Mouse (Mus musculus) embryonic facial prominence, embryonic 14.5 days (tissue): ENCODE measurements around the gene Mt1. TPM values are rescaled to one million over a fixed set of nuclear protein-coding genes. Genes with fewer than 3 reads are reported as not detected.

Source experiments
- ATAC-seq: fragments of 200-750 bp; cut with Nextera tagmentation; 2 replicates; pipeline ENCODE4 v1.8.0; 2017; ENCODE audit warnings: low read depth, moderate number of reproducible peaks, moderate TSS enrichment
- DNase-seq: peaks from one replicate; pipeline ENCODE4 v3.0.0-alpha.2; 2015; ENCODE audit warnings: low spot score
- H3K27ac ChIP-seq: fragments of 300-500 bp; sonication (generic); replicated peaks from 2 replicates; pipeline ENCODE4 v1.5.1; 2014; ENCODE audit warnings: low read depth, mild to moderate bottlenecking, low read length, moderate library complexity
- H3K27me3 ChIP-seq: fragments of 300-500 bp; sonication (generic); replicated peaks from 2 replicates; pipeline ENCODE4 v1.6.1; 2014; ENCODE audit warnings: low read length; ENCODE audit not compliant: control insufficient read depth, insufficient read depth
- H3K36me3 ChIP-seq: fragments of 300-500 bp; sonication (generic); 2 replicates; pipeline ENCODE4 v1.6.1; 2014; ENCODE audit warnings: low read length, mixed read lengths; ENCODE audit not compliant: control insufficient read depth, insufficient read depth
- H3K4me1 ChIP-seq: fragments of 300-500 bp; sonication (generic); 2 replicates; pipeline ENCODE4 v1.6.1; 2014; ENCODE audit warnings: antibody characterized with exemption, low read length; ENCODE audit not compliant: control insufficient read depth, insufficient read depth
- H3K4me2 ChIP-seq: fragments of 300-500 bp; sonication (generic); 2 replicates; pipeline ENCODE4 v1.6.1; 2014; ENCODE audit warnings: low read depth, mild to moderate bottlenecking, low read length, moderate library complexity, mixed read lengths
- H3K4me3 ChIP-seq: fragments of 300-500 bp; sonication (generic); 2 replicates; pipeline ENCODE4 v1.5.1; 2014; ENCODE audit warnings: low read depth, mild to moderate bottlenecking, low read length
- H3K9ac ChIP-seq: fragments of 300-500 bp; sonication (generic); 2 replicates; pipeline ENCODE4 v1.6.1; 2014; ENCODE audit warnings: low read depth, mild to moderate bottlenecking, low read length, moderate library complexity, mixed read lengths
- H3K9me3 ChIP-seq: fragments of 300-500 bp; sonication (generic); 2 replicates; pipeline ENCODE4 v1.6.1; 2016; ENCODE audit warnings: low read length; ENCODE audit not compliant: control insufficient read depth
- WGBS: fragments of 180-500 bp; shearing (Covaris S2); extraction: QIAGEN DNeasy Blood & Tissue Kit; methylation state at CpG from one replicate; pipeline ENCODE4 v1.1.7; 2014; 5-methylcytosine and 5-hydroxymethylcytosine counted together
- polyA plus RNA-seq: library from polyadenylated mRNA; unstranded; fragments of >200 nt; fragmentation: Nextera tagmentation; extraction: Ambion mirVana; gene quantifications from 2 replicates; pipeline ENCODE4 v1.2.1, GENCODE M21; 2014

Mt1 gene
- polyA plus RNA-seq, 1 experiment from 2014 or later = 193 TPM

- Histone ChIP-seq H3K4me2 (no peak overlapping the region), H3K27ac (no peak overlapping the region), H3K36me3 (no peaks in the 10 kb centered on the region), H3K4me3 (no peak overlapping the region), H3K4me1 (peaks cover 2% of the 10 kb centered on the region; the same call in 1 of the 2 replicates), H3K9me3 (no peaks in the 10 kb centered on the region), H3K27me3 (peaks cover 54% of the 10 kb centered on the region), H3K9ac (no peak overlapping the region)
- peak; percentile 44 for DNase-seq
- no peak; the same call in 1 of the 2 replicates for ATAC-seq
- 21% methylated on average over 21 of the region's 21 CpGs for WGBS
Measured at GRCm38 (mm10) chr8:94187290-94188002, 8.6 kb downstream of the Mt1 start.

- no peak overlapping the region for H3K4me3 ChIP-seq
- H3K4me2 ChIP-seq = no peak overlapping the region
- no peak overlapping the region for H3K27ac ChIP-seq
- peaks cover 34% of the 10 kb centered on the region for H3K27me3 ChIP-seq
- no peak overlapping the region for H3K9ac ChIP-seq
- no peaks in the 10 kb centered on the region for H3K36me3 ChIP-seq
- ATAC-seq (no peak), DNase-seq (no peak)
- no peaks in the 10 kb centered on the region for H3K9me3 ChIP-seq
- H3K4me1 ChIP-seq = no peaks in the 10 kb centered on the region; the same call in 1 of the 2 replicates
- WGBS = 61% methylated on average over 13 of the region's 13 CpGs
Measured at GRCm38 (mm10) chr8:94189275-94190031, 10.6 kb downstream of the Mt1 start.

- Histone ChIP-seq H3K4me1 (no peaks in the 10 kb centered on the region; the same call in 1 of the 2 replicates), H3K9ac (peak overlapping the region; percentile 38), H3K4me3 (peak overlapping the region; percentile 30), H3K9me3 (no peaks in the 10 kb centered on the region), H3K36me3 (no peaks in the 10 kb centered on the region), H3K4me2 (peak overlapping the region; percentile 54), H3K27ac (no peak overlapping the region), H3K27me3 (peaks cover 18% of the 10 kb centered on the region)
- DNase-seq = peak; percentile 73
- 20% methylated on average over 21 of the region's 21 CpGs for WGBS
- no peak for ATAC-seq
Measured at GRCm38 (mm10) chr8:94191101-94191691, 12.3 kb downstream of the Mt1 start.

- Histone ChIP-seq H3K4me1 (no peaks in the 10 kb centered on the region), H3K27ac (no peak overlapping the region), H3K4me3 (no peak overlapping the region), H3K9ac (no peak overlapping the region), H3K4me2 (no peak overlapping the region), H3K27me3 (0 out of 2 replicates have a peak, but pooled peaks cover under 1% of the 10 kb centered on the region), H3K9me3 (no peaks in the 10 kb centered on the region), H3K36me3 (no peaks in the 10 kb centered on the region)
- WGBS = 47% methylated on average over 1 of the region's 1 CpGs
- peak; percentile 53; the same call in 1 of the 2 replicates for ATAC-seq
- peak; percentile 65 for DNase-seq
Measured at GRCm38 (mm10) chr8:94192926-94193325, 14.0 kb downstream of the Mt1 start.

GRCm38 (mm10) chr8:94194591-94195223 lies 15.8 kb downstream of the Mt1 start:
- Histone ChIP-seq H3K4me3 (no peak overlapping the region), H3K27ac (no peak overlapping the region), H3K9ac (no peak overlapping the region), H3K27me3 (no peaks in the 10 kb centered on the region), H3K4me1 (no peaks in the 10 kb centered on the region), H3K4me2 (no peak overlapping the region), H3K9me3 (no peaks in the 10 kb centered on the region), H3K36me3 (no peaks in the 10 kb centered on the region)
- no peak for ATAC-seq
- WGBS = 80% methylated on average over 7 of the region's 7 CpGs
- no peak for DNase-seq

GRCm38 (mm10) chr8:94199202-94199869 lies 20.5 kb downstream of the Mt1 start:
- H3K4me3 ChIP-seq = no peak overlapping the region
- 42% methylated on average over 10 of the region's 10 CpGs for WGBS
- 0 out of 2 replicates have a peak overlapping the region, but pooled peaks have one; percentile 35 for H3K9ac ChIP-seq
- DNase-seq (peak; percentile 72), ATAC-seq (peak; percentile 57)
- H3K4me1 ChIP-seq = no peaks in the 10 kb centered on the region
- no peaks in the 10 kb centered on the region for H3K36me3 ChIP-seq
- no peaks in the 10 kb centered on the region for H3K9me3 ChIP-seq
- no peak overlapping the region for H3K27ac ChIP-seq
- H3K4me2 ChIP-seq = peak overlapping the region; percentile 20
- H3K27me3 ChIP-seq = no peaks in the 10 kb centered on the region

- DNase-seq (no peak), ATAC-seq (no peak)
- H3K4me3 ChIP-seq = no peak overlapping the region
- H3K9me3 ChIP-seq = no peaks in the 10 kb centered on the region
- H3K27ac ChIP-seq = no peak overlapping the region
- WGBS = 68% methylated on average over 3 of the region's 3 CpGs
- H3K36me3 ChIP-seq = no peaks in the 10 kb centered on the region
- H3K4me2 ChIP-seq = no peak overlapping the region
- H3K27me3 ChIP-seq = no peaks in the 10 kb centered on the region; the same call in 1 of the 2 replicates
- no peak overlapping the region for H3K9ac ChIP-seq
- H3K4me1 ChIP-seq = no peaks in the 10 kb centered on the region
Measured at GRCm38 (mm10) chr8:94204043-94204442, 25.2 kb downstream of the Mt1 start.

- 23% methylated on average over 5 of the region's 5 CpGs for WGBS
- Histone ChIP-seq H3K9me3 (no peaks in the 10 kb centered on the region), H3K4me1 (no peaks in the 10 kb centered on the region), H3K27ac (no peak overlapping the region), H3K4me3 (no peak overlapping the region), H3K9ac (no peak overlapping the region), H3K36me3 (no peaks in the 10 kb centered on the region), H3K27me3 (no peaks in the 10 kb centered on the region; the same call in 1 of the 2 replicates), H3K4me2 (no peak overlapping the region)
- peak; percentile 60 for DNase-seq
- ATAC-seq = 0 out of 2 replicates have a peak, but pooled peaks have one; percentile 44
Measured at GRCm38 (mm10) chr8:94205736-94206135, 26.9 kb downstream of the Mt1 start.
